Mouse (Mus musculus) liver, embryonic 13.5 days (tissue): ENCODE data around the gene Gpa33. TPM values are rescaled to one million over a fixed set of nuclear protein-coding genes. Genes with fewer than 3 reads are reported as not detected.
"Not testable (repeated sequence)": the region's sequence is repeated elsewhere in the genome, so short reads cannot be mapped to it uniquely, and the experiment has no call there.

Source experiments
- ATAC-seq: fragments of 200-750 bp; cut with Nextera tagmentation; 2 replicates; pipeline ENCODE4 v1.8.0; 2017; ENCODE audit warnings: low read depth, mild to moderate bottlenecking, moderate number of reproducible peaks, moderate library complexity
- DNase-seq: peaks from one replicate; pipeline ENCODE4 v3.0.0; 2022
- H3K27ac ChIP-seq: fragments of 300-500 bp; sonication (generic); 2 replicates; pipeline ENCODE4 v1.5.1; 2015; ENCODE audit warnings: moderate library complexity, mild to moderate bottlenecking, inconsistent platforms
- H3K27me3 ChIP-seq: fragments of 300-500 bp; sonication (generic); 2 replicates; pipeline ENCODE4 v1.6.1; 2015; ENCODE audit warnings: mild to moderate bottlenecking, inconsistent platforms
- H3K36me3 ChIP-seq: fragments of 300-500 bp; sonication (generic); 2 replicates; pipeline ENCODE4 v1.6.1; 2015; ENCODE audit warnings: mild to moderate bottlenecking, inconsistent platforms
- H3K4me1 ChIP-seq: fragments of 300-500 bp; sonication (generic); replicated peaks from 2 replicates; pipeline ENCODE4 v1.6.1; 2015; ENCODE audit warnings: inconsistent platforms
- H3K4me2 ChIP-seq: fragments of 300-500 bp; sonication (generic); 2 replicates; pipeline ENCODE4 v1.6.1; 2015; ENCODE audit warnings: inconsistent platforms, mild to moderate bottlenecking, moderate library complexity
- H3K4me3 ChIP-seq: fragments of 300-500 bp; sonication (generic); replicated peaks from 2 replicates; pipeline ENCODE4 v1.5.1; 2015; ENCODE audit warnings: mild to moderate bottlenecking, inconsistent platforms
- H3K9ac ChIP-seq: fragments of 300-500 bp; sonication (generic); 2 replicates; pipeline ENCODE4 v1.6.1; 2015; ENCODE audit warnings: mild to moderate bottlenecking, inconsistent platforms
- H3K9me3 ChIP-seq: fragments of 300-500 bp; sonication (generic); replicated peaks from 2 replicates; pipeline ENCODE4 v1.6.1; 2016; ENCODE audit warnings: inconsistent platforms
- WGBS: fragments of 180-500 bp; shearing (Covaris S2); methylation state at CpG from one replicate; pipeline ENCODE4 v1.1.7; 2015; ENCODE audit not compliant: insufficient replicate concordance; 5-methylcytosine and 5-hydroxymethylcytosine counted together
- polyA plus RNA-seq: library from polyadenylated mRNA; unstranded; fragments of >200 nt; fragmentation: Nextera tagmentation; extraction: Ambion mirVana; gene quantifications from 2 replicates; pipeline ENCODE4 v1.2.1, GENCODE M21; 2015

The Gpa33 gene
- polyA plus RNA-seq, 1 experiment from 2014 or later, result not detected

DNA sequence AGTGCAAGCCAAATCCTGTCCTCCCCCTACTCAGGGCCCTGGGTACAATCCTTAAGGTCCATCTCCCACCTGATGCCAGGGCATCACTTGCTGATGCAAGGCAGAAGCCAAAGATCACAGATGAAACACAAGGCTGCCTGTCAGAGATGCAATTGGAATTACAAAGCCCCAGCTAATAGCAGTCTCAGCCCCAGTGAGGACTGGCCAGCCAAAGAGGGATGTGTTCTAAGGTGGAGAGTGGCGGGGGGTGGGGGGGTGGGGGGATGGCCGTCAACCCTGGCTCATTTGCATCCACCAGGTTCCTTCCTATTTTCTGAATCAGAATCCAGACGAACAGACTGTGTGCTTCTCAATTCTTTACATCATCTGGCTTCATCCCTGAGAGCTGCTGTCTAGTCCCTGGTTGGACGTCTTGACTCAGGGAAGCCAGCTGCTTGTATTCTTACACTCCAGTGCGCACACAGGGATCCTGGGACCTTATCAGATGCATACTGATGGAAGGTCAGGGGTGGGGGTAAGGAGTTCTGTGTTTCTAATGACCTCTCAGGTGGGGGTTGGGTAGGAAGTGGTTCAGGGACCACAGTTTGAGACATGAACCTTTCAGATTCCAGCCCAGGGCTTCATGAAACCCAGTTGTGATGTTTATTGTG lies 5.2 kb downstream of the Gpa33 start:
- DNase-seq (no peak), ATAC-seq (no peak)
- 35% methylated on average over 5 of the region's 5 CpGs for WGBS
- Histone ChIP-seq H3K9me3 (no peaks in the 10 kb centered on the region), H3K4me2 (no peak overlapping the region), H3K36me3 (no peaks in the 10 kb centered on the region), H3K9ac (no peak overlapping the region), H3K4me1 (peaks cover 19% of the 10 kb centered on the region), H3K27me3 (no peaks in the 10 kb centered on the region), H3K4me3 (no peak overlapping the region), H3K27ac (no peak overlapping the region)

DNA sequence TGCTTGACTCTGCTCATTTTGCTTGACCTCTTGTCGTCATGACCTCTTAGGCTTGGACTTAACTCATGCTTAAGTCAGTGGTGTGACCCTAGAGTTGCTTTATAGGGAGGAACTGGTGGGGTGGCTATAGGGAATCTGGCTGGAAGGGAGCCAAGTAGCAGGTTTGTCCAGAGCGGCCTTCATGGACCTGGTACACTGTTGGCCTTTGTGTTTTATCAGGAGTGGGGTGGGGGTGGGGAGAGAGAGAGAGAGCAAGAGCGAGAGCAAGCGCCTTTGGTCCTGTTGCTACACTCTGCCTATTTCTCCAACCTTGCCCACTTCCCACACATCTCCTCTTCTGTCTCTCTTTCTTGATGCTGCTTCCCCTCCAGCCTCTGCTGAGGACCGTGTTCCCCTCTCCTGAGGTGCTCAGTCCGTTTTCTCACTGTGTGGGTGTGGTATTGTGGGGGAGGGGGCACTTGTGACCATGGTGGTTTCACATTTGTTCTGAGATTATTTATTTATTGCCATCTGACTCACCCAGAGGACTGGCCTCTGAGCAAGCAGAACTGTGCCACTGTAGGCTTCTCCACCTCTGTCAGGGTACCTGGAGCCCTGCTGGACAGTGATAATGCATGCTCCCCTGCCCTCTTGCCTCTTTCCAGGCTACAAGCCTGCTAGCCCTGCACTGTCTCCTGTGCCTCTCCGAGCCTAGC lies 7.4 kb downstream of the Gpa33 start:
- Histone ChIP-seq H3K9me3 (no peaks in the 10 kb centered on the region), H3K9ac (no peak overlapping the region), H3K36me3 (no peaks in the 10 kb centered on the region), H3K4me1 (peaks cover 19% of the 10 kb centered on the region), H3K27ac (no peak overlapping the region), H3K4me3 (no peak overlapping the region), H3K27me3 (no peaks in the 10 kb centered on the region), H3K4me2 (no peak overlapping the region)
- DNase-seq, result no peak
- WGBS, result 54% methylated on average over 7 of the region's 7 CpGs
- ATAC-seq, result peak; percentile 34; the same call in 1 of the 2 replicates

GRCm38 (mm10) chr1:166138136-166138535 lies 8.1 kb downstream of the Gpa33 start:
- H3K4me2 ChIP-seq, result peak overlapping the region; percentile 26; the same call in 1 of the 2 replicates
- DNase-seq (no peak), ATAC-seq (peak; percentile 29; the same call in 1 of the 2 replicates)
- no peaks in the 10 kb centered on the region for H3K27me3 ChIP-seq
- peaks cover 19% of the 10 kb centered on the region for H3K4me1 ChIP-seq
- WGBS, result 30% methylated on average over 13 of the region's 13 CpGs
- H3K36me3 ChIP-seq, result no peaks in the 10 kb centered on the region
- H3K27ac ChIP-seq, result no peak overlapping the region
- no peaks in the 10 kb centered on the region for H3K9me3 ChIP-seq
- no peak overlapping the region for H3K4me3 ChIP-seq
- no peak overlapping the region for H3K9ac ChIP-seq

DNA sequence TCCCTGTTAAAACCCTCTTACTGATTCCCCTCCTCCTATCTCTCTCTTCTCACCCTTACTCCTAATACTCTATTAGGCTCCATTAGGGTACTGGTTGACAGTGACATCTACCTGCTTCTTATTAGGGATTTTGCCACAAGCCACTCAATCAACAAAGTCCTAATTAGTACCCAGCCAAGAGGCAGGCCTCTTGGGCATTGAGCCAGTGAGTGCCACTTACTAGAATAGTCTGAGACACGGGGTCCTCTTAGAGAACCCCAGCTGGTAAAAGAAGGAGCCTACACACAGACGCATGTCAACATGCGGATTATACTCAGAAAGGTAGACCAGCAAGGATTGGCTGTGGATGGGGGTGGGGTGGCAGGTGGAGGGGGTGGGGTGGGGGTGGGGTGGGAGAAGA lies 9.1 kb downstream of the Gpa33 start:
- H3K4me3 ChIP-seq, result no peak overlapping the region
- no peaks in the 10 kb centered on the region for H3K9me3 ChIP-seq
- H3K9ac ChIP-seq, result no peak overlapping the region
- H3K27ac ChIP-seq, result no peak overlapping the region
- H3K27me3 ChIP-seq, result no peaks in the 10 kb centered on the region
- DNase-seq (no peak), ATAC-seq (no peak)
- H3K4me1 ChIP-seq, result peaks cover 19% of the 10 kb centered on the region
- H3K36me3 ChIP-seq, result no peaks in the 10 kb centered on the region
- no peak overlapping the region for H3K4me2 ChIP-seq
- WGBS, result 89% methylated on average over 3 of the region's 3 CpGs

GRCm38 (mm10) chr1:166139620-166140184 lies 9.7 kb downstream of the Gpa33 start:
- H3K27ac ChIP-seq, result no peak overlapping the region
- ATAC-seq (no peak), DNase-seq (no peak)
- H3K27me3 ChIP-seq, result no peaks in the 10 kb centered on the region
- no peak overlapping the region for H3K9ac ChIP-seq
- H3K36me3 ChIP-seq, result no peaks in the 10 kb centered on the region
- H3K4me2 ChIP-seq, result no peak overlapping the region
- H3K4me1 ChIP-seq, result peaks cover 19% of the 10 kb centered on the region
- H3K4me3 ChIP-seq, result no peak overlapping the region
- H3K9me3 ChIP-seq, result no peaks in the 10 kb centered on the region
- 61% methylated on average over 4 of the region's 4 CpGs for WGBS

DNA sequence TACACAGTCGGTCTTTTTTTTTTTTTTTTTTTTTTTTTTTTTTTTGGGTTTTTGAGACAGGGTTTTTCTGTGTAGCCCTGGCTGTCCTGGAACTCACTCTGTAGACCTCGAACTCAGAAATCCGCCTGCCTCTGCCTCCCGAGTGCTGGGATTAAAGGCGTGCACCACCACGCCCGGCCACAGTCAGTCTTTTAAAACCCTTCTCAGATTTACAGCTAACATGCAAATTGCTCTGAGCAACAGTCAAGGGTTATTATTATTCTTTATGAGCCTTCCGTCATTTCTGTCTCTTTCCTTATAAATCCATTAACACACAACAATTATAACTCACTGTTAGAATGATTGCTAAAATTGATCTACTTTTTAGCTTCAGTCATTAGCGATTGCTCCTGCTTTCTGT lies 11.8 kb downstream of the Gpa33 start:
- 81% methylated on average over 9 of the region's 9 CpGs for WGBS
- ATAC-seq, H3K9me3 ChIP-seq, H3K9ac ChIP-seq, H3K36me3 ChIP-seq, H3K4me3 ChIP-seq, H3K27ac ChIP-seq, H3K4me2 ChIP-seq, DNase-seq, H3K27me3 ChIP-seq: not testable (repeated sequence)
- H3K4me1 ChIP-seq, result peaks cover 19% of the 10 kb centered on the region

- H3K4me2 ChIP-seq, result no peak overlapping the region
- H3K27ac ChIP-seq, result no peak overlapping the region
- no peak overlapping the region for H3K4me3 ChIP-seq
- no peaks in the 10 kb centered on the region for H3K9me3 ChIP-seq
- no peak overlapping the region for H3K9ac ChIP-seq
- no peaks in the 10 kb centered on the region for H3K27me3 ChIP-seq
- H3K4me1 ChIP-seq, result peaks cover 16% of the 10 kb centered on the region
- H3K36me3 ChIP-seq, result no peaks in the 10 kb centered on the region
- DNase-seq (no peak), ATAC-seq (no peak)
- 62% methylated on average over 6 of the region's 6 CpGs for WGBS
Measured at GRCm38 (mm10) chr1:166142369-166142768, 12.3 kb downstream of the Gpa33 start.

GRCm38 (mm10) chr1:166146626-166147025 lies 16.6 kb downstream of the Gpa33 start:
- peaks cover 30% of the 10 kb centered on the region for H3K4me1 ChIP-seq
- H3K4me2 ChIP-seq, result no peak overlapping the region
- no peak for ATAC-seq
- H3K27me3 ChIP-seq, result no peaks in the 10 kb centered on the region
- H3K9ac ChIP-seq, result no peak overlapping the region
- no peaks in the 10 kb centered on the region for H3K36me3 ChIP-seq
- DNase-seq, result no peak
- H3K9me3 ChIP-seq, result no peaks in the 10 kb centered on the region
- WGBS, result 53% methylated on average over 11 of the region's 11 CpGs
- H3K4me3 ChIP-seq, result no peak overlapping the region
- H3K27ac ChIP-seq, result no peak overlapping the region

DNA sequence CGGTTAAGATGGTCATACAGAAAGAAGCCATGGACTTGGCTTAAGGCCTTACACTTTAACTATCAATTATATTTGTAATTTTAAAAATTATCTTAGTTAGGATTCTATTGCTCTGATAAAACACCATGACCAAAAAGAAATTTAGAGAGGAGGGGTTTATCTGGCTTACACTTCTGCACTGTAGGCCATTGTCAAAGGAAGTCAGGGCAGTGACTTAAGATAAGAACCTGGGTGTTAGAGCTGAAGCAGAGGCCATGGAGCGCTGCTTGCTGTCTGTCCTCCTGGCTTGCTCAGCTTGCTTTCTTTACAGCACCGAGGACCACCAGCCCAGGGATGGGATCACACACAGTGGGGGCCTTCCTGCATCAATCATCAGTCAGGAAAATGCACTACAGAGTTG lies 17.6 kb downstream of the Gpa33 start:
- Histone ChIP-seq H3K27me3 (no peaks in the 10 kb centered on the region), H3K9me3 (no peaks in the 10 kb centered on the region), H3K4me1 (peaks cover 30% of the 10 kb centered on the region), H3K36me3 (no peaks in the 10 kb centered on the region), H3K4me2 (0 out of 2 replicates have a peak overlapping the region, but pooled peaks have one; percentile 19), H3K4me3 (no peak overlapping the region), H3K9ac (no peak overlapping the region), H3K27ac (no peak overlapping the region)
- DNase-seq (no peak), ATAC-seq (peak; percentile 77; the same call in 1 of the 2 replicates)
- 30% methylated on average over 3 of the region's 3 CpGs for WGBS

DNA sequence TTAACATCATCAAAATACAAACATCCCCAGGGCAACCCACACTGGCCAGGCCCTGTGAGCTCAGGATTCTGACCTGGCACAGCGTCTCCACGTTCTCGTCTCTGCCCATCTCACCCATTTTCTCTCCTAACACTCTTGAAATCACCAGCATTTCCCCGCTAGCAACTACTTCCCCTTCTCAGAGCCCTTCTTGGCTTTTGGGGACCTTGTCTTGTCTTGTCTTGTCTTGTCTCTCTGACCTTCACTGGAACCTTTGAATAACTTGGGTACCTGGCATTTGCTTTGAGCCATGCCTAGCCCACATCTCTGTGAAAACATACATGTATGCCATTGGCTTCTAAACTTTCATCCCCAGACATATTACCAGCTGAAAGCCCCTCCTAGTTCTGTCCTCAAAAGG lies 19.4 kb downstream of the Gpa33 start:
- Histone ChIP-seq H3K36me3 (no peaks in the 10 kb centered on the region), H3K4me3 (no peak overlapping the region), H3K4me1 (peaks cover 35% of the 10 kb centered on the region), H3K27ac (no peak overlapping the region), H3K4me2 (no peak overlapping the region), H3K9me3 (no peaks in the 10 kb centered on the region), H3K27me3 (peaks cover 4% of the 10 kb centered on the region), H3K9ac (peak overlapping the region; percentile 17; the same call in 1 of the 2 replicates)
- DNase-seq, result no peak
- no peak for ATAC-seq
- WGBS, result 56% methylated on average over 4 of the region's 4 CpGs

- 31% methylated on average over 7 of the region's 7 CpGs for WGBS
- peaks cover 10% of the 10 kb centered on the region for H3K27me3 ChIP-seq
- no peak overlapping the region for H3K4me2 ChIP-seq
- peaks cover 36% of the 10 kb centered on the region for H3K4me1 ChIP-seq
- peak overlapping the region; percentile 17; the same call in 1 of the 2 replicates for H3K9ac ChIP-seq
- no peak for DNase-seq
- H3K4me3 ChIP-seq, result no peak overlapping the region
- no peaks in the 10 kb centered on the region for H3K9me3 ChIP-seq
- no peaks in the 10 kb centered on the region for H3K36me3 ChIP-seq
- peak; percentile 67 for ATAC-seq
- no peak overlapping the region for H3K27ac ChIP-seq
Measured at GRCm38 (mm10) chr1:166150035-166150434, 20.0 kb downstream of the Gpa33 start.
